In genomic region chr11:75468410-75468809, GRCm38 (mm10) we compare ENCODE assay signal across 9 mouse cellular contexts. TPM values are rescaled to one million over a fixed set of nuclear protein-coding genes. Genes with fewer than 3 reads are reported as not detected.
DNase-seq lines count a peak whose midpoint lies in the region; ATAC-seq and TF ChIP-seq lines count a peak whose summit lies in the region.
"Had no signal": no experiment of that assay in that cellular context is flagged by ENCODE, and none has a peak within 500 bp of the region (broad histone marks: within the 10 kb centered on the region; RNA-seq: fewer than 3 reads in every experiment).

No protein-coding gene starts in this region.

- no peak for DNase-seq in layer of hippocampus, adult 2 months (ENCODE audit: low spot score in 2 of 2)
- no peak for DNase-seq in layer of hippocampus, postnatal 10 days (ENCODE audit: low spot score in 2 of 2)
- DNase-seq in hindbrain, postnatal 0 days (ENCODE audit: low spot score): no peak
- no peak for DNase-seq in adrenal gland, adult 2 months
- no peak for DNase-seq in layer of hippocampus, adult 11-12 months (ENCODE audit: low spot score)
- no peak for DNase-seq in right cerebral cortex, postnatal 36 days (ENCODE audit: low spot score in 2 of 2)

- peak overlapping the region; percentile 40; the same call in 1 of the 2 replicates for H3K4me3 ChIP-seq in layer of hippocampus, adult 2 months
- peak overlapping the region; percentile 54 for H3K4me3 ChIP-seq in embryonic facial prominence, embryonic 15.5 days (replicated peaks)
- H3K4me3 ChIP-seq in hindbrain, postnatal 0 days (ENCODE audit: low read length): peak overlapping the region; percentile 25; the same call in 1 of the 2 replicates
- no peak overlapping the region for H3K4me3 ChIP-seq in midbrain, embryonic 16.5 days (ENCODE audit: low read depth, low read length)

- no peak for TF ChIP-seq CTCF in layer of hippocampus, adult 2 months (conservative IDR thresholded peaks at IDR 0.05)
- TF ChIP-seq CTCF in hindbrain, postnatal 0 days (IDR thresholded peaks at IDR 0.05; ENCODE audit: low read depth): no peak

- 62% methylated on average over 7 of the region's 7 CpGs for WGBS in embryonic facial prominence, embryonic 15.5 days
- WGBS in hindbrain, postnatal 0 days: 69% methylated on average over 7 of the region's 7 CpGs
- 70% methylated on average over 7 of the region's 7 CpGs for WGBS in midbrain, embryonic 16.5 days

- H3K9me3 ChIP-seq in embryonic facial prominence, embryonic 15.5 days (replicated peaks): no peaks in the 10 kb centered on the region
- no peaks in the 10 kb centered on the region for H3K9me3 ChIP-seq in hindbrain, postnatal 0 days (ENCODE audit: low read length)
- H3K9me3 ChIP-seq in midbrain, embryonic 16.5 days (replicated peaks; ENCODE audit: control insufficient read depth, low read length, poor library complexity, severe bottlenecking): no peaks in the 10 kb centered on the region

- no peaks in the 10 kb centered on the region for H3K27me3 ChIP-seq in embryonic facial prominence, embryonic 15.5 days
- H3K27me3 ChIP-seq in hindbrain, postnatal 0 days (ENCODE audit: insufficient read depth, low read length): no peaks in the 10 kb centered on the region
- peaks cover 3% of the 10 kb centered on the region for H3K27me3 ChIP-seq in midbrain, embryonic 16.5 days (ENCODE audit: control insufficient read depth, insufficient read depth, low read depth, low read length)

- H3K4me2 ChIP-seq in embryonic facial prominence, embryonic 15.5 days (replicated peaks): peak overlapping the region; percentile 84
- H3K4me2 ChIP-seq in hindbrain, postnatal 0 days (ENCODE audit: low read depth, low read length): peak overlapping the region; percentile 60
- peak overlapping the region; percentile 48 for H3K4me2 ChIP-seq in midbrain, embryonic 16.5 days (ENCODE audit: low read length)

- H3K27ac ChIP-seq in layer of hippocampus, adult 2 months: no peak overlapping the region
- peak overlapping the region; percentile 72; the same call in 1 of the 2 replicates for H3K27ac ChIP-seq in embryonic facial prominence, embryonic 15.5 days (replicated peaks)
- no peak overlapping the region for H3K27ac ChIP-seq in hindbrain, postnatal 0 days
- no peak overlapping the region for H3K27ac ChIP-seq in midbrain, embryonic 16.5 days (ENCODE audit: low read length)

- no peak for ATAC-seq in embryonic facial prominence, embryonic 15.5 days (ENCODE audit: insufficient number of reproducible peaks, low FRiP score, low TSS enrichment, low read depth)
- no peak for ATAC-seq in hindbrain, postnatal 0 days
- ATAC-seq in midbrain, embryonic 16.5 days: no peak

- peaks cover 18% of the 10 kb centered on the region for H3K4me1 ChIP-seq in embryonic facial prominence, embryonic 15.5 days
- 0 out of 2 replicates have a peak, but pooled peaks cover 5% of the 10 kb centered on the region for H3K4me1 ChIP-seq in hindbrain, postnatal 0 days (ENCODE audit: insufficient read depth, low read length)
- H3K4me1 ChIP-seq in midbrain, embryonic 16.5 days (ENCODE audit: control insufficient read depth, insufficient read depth, low read length): peaks cover 4% of the 10 kb centered on the region; the same call in 1 of the 2 replicates

- H3K9ac ChIP-seq in embryonic facial prominence, embryonic 15.5 days: peak overlapping the region; percentile 44
- peak overlapping the region; percentile 38; the same call in 1 of the 2 replicates for H3K9ac ChIP-seq in hindbrain, postnatal 0 days (replicated peaks; ENCODE audit: low read length)
- H3K9ac ChIP-seq in midbrain, embryonic 16.5 days (ENCODE audit: low read depth, low read length): no peak overlapping the region

- H3K36me3 ChIP-seq in embryonic facial prominence, embryonic 15.5 days: peaks cover 20% of the 10 kb centered on the region
- peaks cover 11% of the 10 kb centered on the region for H3K36me3 ChIP-seq in hindbrain, postnatal 0 days (ENCODE audit: insufficient read depth, low read length)
- peaks cover 11% of the 10 kb centered on the region for H3K36me3 ChIP-seq in midbrain, embryonic 16.5 days (ENCODE audit: control insufficient read depth, insufficient read depth, low read length)

RNA-seq across cellular contexts. Expression of gene Tlcd2, which starts 6.9 kb away (rescaled TPM):
- total RNA-seq in layer of hippocampus, adult 2 months (2021): under 1 TPM in 1 of 2 experiments, not detected in 1; 0.56 TPM
- under 1 TPM; 0.31 to 0.73 TPM for total RNA-seq in layer of hippocampus, postnatal 10 days (2021)
- 35.1 and 38.0 TPM in 2 replicates for polyA plus RNA-seq in embryonic facial prominence, embryonic 15.5 days (2015; fragmentation: Nextera tagmentation; extraction: Ambion mirVana)
- 1.0 and 3.4 TPM in 2 replicates for total RNA-seq in hindbrain, postnatal 0 days (2014; rRNA removed)
- 1.5 and 1.6 TPM in 2 replicates for polyA plus RNA-seq in hindbrain, postnatal 0 days (2015; fragmentation: Nextera tagmentation; extraction: Ambion mirVana)
- polyA plus RNA-seq in midbrain, embryonic 16.5 days (2015; fragmentation: Nextera tagmentation; extraction: Ambion mirVana): 1.9 TPM in 2 replicates
- 1 to 10 TPM; 7.6 to 9.7 TPM for total RNA-seq in adrenal gland, adult 2 months (2021)
- polyA plus RNA-seq in adrenal gland, adult 2 months (2012; rRNA removed): 22.2 and 27.3 TPM in 2 replicates

RNA-seq across cellular contexts. Expression of gene Wdr81, which starts 13.9 kb away (rescaled TPM):
- 10 to 100 TPM; 23.4 to 23.7 TPM for total RNA-seq in layer of hippocampus, adult 2 months (2021)
- 10 to 100 TPM; 18.7 to 18.9 TPM for total RNA-seq in layer of hippocampus, postnatal 10 days (2021)
- polyA plus RNA-seq in embryonic facial prominence, embryonic 15.5 days (2015; fragmentation: Nextera tagmentation; extraction: Ambion mirVana): 6.3 and 7.4 TPM in 2 replicates
- total RNA-seq in hindbrain, postnatal 0 days (2014; rRNA removed): 19.4 and 20.4 TPM in 2 replicates
- 3.9 and 4.1 TPM in 2 replicates for polyA plus RNA-seq in hindbrain, postnatal 0 days (2015; fragmentation: Nextera tagmentation; extraction: Ambion mirVana)
- 7.4 and 7.6 TPM in 2 replicates for polyA plus RNA-seq in midbrain, embryonic 16.5 days (2015; fragmentation: Nextera tagmentation; extraction: Ambion mirVana)
- total RNA-seq in adrenal gland, adult 2 months (2021): 10 to 100 TPM; 15.5 to 15.6 TPM
- 28.2 and 34.1 TPM in 2 replicates for polyA plus RNA-seq in adrenal gland, adult 2 months (2012; rRNA removed)

RNA-seq across cellular contexts. Expression of gene Prpf8, which starts 18.2 kb away (rescaled TPM):
- total RNA-seq in layer of hippocampus, adult 2 months (2021): 100 to 1,000 TPM; 131 to 139 TPM
- total RNA-seq in layer of hippocampus, postnatal 10 days (2021): 100 to 1,000 TPM; 113 to 123 TPM
- polyA plus RNA-seq in embryonic facial prominence, embryonic 15.5 days (2015; fragmentation: Nextera tagmentation; extraction: Ambion mirVana): 51.7 and 52.5 TPM in 2 replicates
- 118 and 126 TPM in 2 replicates for total RNA-seq in hindbrain, postnatal 0 days (2014; rRNA removed)
- 25.9 and 29.4 TPM in 2 replicates for polyA plus RNA-seq in hindbrain, postnatal 0 days (2015; fragmentation: Nextera tagmentation; extraction: Ambion mirVana)
- polyA plus RNA-seq in midbrain, embryonic 16.5 days (2015; fragmentation: Nextera tagmentation; extraction: Ambion mirVana): 42.9 and 47.6 TPM in 2 replicates
- total RNA-seq in adrenal gland, adult 2 months (2021): 100 to 1,000 TPM; 132 to 162 TPM
- 43.2 and 58.6 TPM in 2 replicates for polyA plus RNA-seq in adrenal gland, adult 2 months (2012; rRNA removed)

RNA-seq across cellular contexts. Expression of gene Serpinf2, which starts 29.0 kb away (rescaled TPM):
- total RNA-seq in layer of hippocampus, adult 2 months (2021): under 1 TPM; 0.38 to 0.52 TPM
- under 1 TPM; 0.49 to 0.64 TPM for total RNA-seq in layer of hippocampus, postnatal 10 days (2021)
- 0.09 TPM in 1 of 2 replicates, not detected in the other for polyA plus RNA-seq in embryonic facial prominence, embryonic 15.5 days (2015; fragmentation: Nextera tagmentation; extraction: Ambion mirVana)
- total RNA-seq in hindbrain, postnatal 0 days (2014; rRNA removed): 0.05 TPM in 1 of 2 replicates, not detected in the other
- polyA plus RNA-seq in hindbrain, postnatal 0 days (2015; fragmentation: Nextera tagmentation; extraction: Ambion mirVana): not detected in 2 replicates
- polyA plus RNA-seq in midbrain, embryonic 16.5 days (2015; fragmentation: Nextera tagmentation; extraction: Ambion mirVana): not detected in 2 replicates
- total RNA-seq in adrenal gland, adult 2 months (2021): 1 to 10 TPM in 1 of 2 experiments, not detected in 1; 2.6 TPM
- 0.09 and 1.2 TPM in 2 replicates for polyA plus RNA-seq in adrenal gland, adult 2 months (2012; rRNA removed)
- total RNA-seq: left cerebral cortex, postnatal 10 days had no signal

RNA-seq across cellular contexts. Expression of gene Rilp, which starts 41.5 kb away (rescaled TPM):
- total RNA-seq in layer of hippocampus, adult 2 months (2021): 1 to 10 TPM; 1.6 to 1.7 TPM
- 1 to 10 TPM; 3.6 to 4.0 TPM for total RNA-seq in layer of hippocampus, postnatal 10 days (2021)
- 0.73 and 1.0 TPM in 2 replicates for polyA plus RNA-seq in embryonic facial prominence, embryonic 15.5 days (2015; fragmentation: Nextera tagmentation; extraction: Ambion mirVana)
- total RNA-seq in hindbrain, postnatal 0 days (2014; rRNA removed): 3.9 and 6.6 TPM in 2 replicates
- polyA plus RNA-seq in hindbrain, postnatal 0 days (2015; fragmentation: Nextera tagmentation; extraction: Ambion mirVana): 7.3 and 7.6 TPM in 2 replicates
- polyA plus RNA-seq in midbrain, embryonic 16.5 days (2015; fragmentation: Nextera tagmentation; extraction: Ambion mirVana): 2.8 and 2.9 TPM in 2 replicates
- 10 to 100 TPM; 12.1 to 13.2 TPM for total RNA-seq in adrenal gland, adult 2 months (2021)
- 8.8 and 10.0 TPM in 2 replicates for polyA plus RNA-seq in adrenal gland, adult 2 months (2012; rRNA removed)
